Mouse (Mus musculus) forebrain, embryonic 10.5 days (tissue): ENCODE data around the gene Pou2f1. TPM values are rescaled to one million over a fixed set of nuclear protein-coding genes. Genes with fewer than 3 reads are reported as not detected.

Source experiments
- DNase-seq: peaks from one replicate; pipeline ENCODE4 v3.0.0-alpha.2; 2017; ENCODE audit warnings: low spot score; ENCODE audit errors: extremely low spot score
- H3K27ac ChIP-seq: fragments of 300-500 bp; sonication (generic); 2 replicates; pipeline ENCODE4 v1.5.1; 2016; ENCODE audit warnings: mild to moderate bottlenecking
- H3K27me3 ChIP-seq: fragments of 300-500 bp; sonication (generic); 2 replicates; pipeline ENCODE4 v1.6.1; 2016; ENCODE audit warnings: mild to moderate bottlenecking; ENCODE audit not compliant: poor library complexity, severe bottlenecking
- H3K36me3 ChIP-seq: fragments of 300-500 bp; sonication (generic); replicated peaks from 2 replicates; pipeline ENCODE4 v1.6.1; 2016; ENCODE audit warnings: mild to moderate bottlenecking, moderate library complexity
- H3K4me1 ChIP-seq: fragments of 300-500 bp; sonication (generic); 2 replicates; pipeline ENCODE4 v1.6.1; 2016
- H3K4me3 ChIP-seq: fragments of 300-500 bp; sonication (generic); 2 replicates; pipeline ENCODE4 v1.5.1; 2016; ENCODE audit warnings: mild to moderate bottlenecking, moderate library complexity
- H3K9me3 ChIP-seq: fragments of 300-500 bp; sonication (generic); 2 replicates; pipeline ENCODE4 v1.6.1; 2016; ENCODE audit warnings: mild to moderate bottlenecking, moderate library complexity
- WGBS: fragments of 180-500 bp; shearing (Covaris S2); methylation state at CpG from one replicate; pipeline ENCODE4 v1.1.7; 2016; 5-methylcytosine and 5-hydroxymethylcytosine counted together
- polyA plus RNA-seq: library from polyadenylated mRNA; unstranded; fragments of >200 nt; fragmentation: Nextera tagmentation; extraction: Ambion mirVana; gene quantifications from 2 replicates; pipeline ENCODE4 v1.2.1, GENCODE M21; 2016

The Pou2f1 gene
- polyA plus RNA-seq, 1 experiment from 2014 or later: 23.6 TPM

GRCm38 (mm10) chr1:165855759-165856545 lies 146.5 kb downstream of the Pou2f1 start:
- Histone ChIP-seq H3K4me3 (no peak overlapping the region), H3K4me1 (peaks cover 31% of the 10 kb centered on the region), H3K27ac (no peak overlapping the region; the same call in 1 of the 2 replicates), H3K9me3 (no peaks in the 10 kb centered on the region), H3K36me3 (no peaks in the 10 kb centered on the region), H3K27me3 (peaks cover 70% of the 10 kb centered on the region)
- peak; percentile 12 for DNase-seq
- 56% methylated on average over 9 of the region's 9 CpGs for WGBS

DNA sequence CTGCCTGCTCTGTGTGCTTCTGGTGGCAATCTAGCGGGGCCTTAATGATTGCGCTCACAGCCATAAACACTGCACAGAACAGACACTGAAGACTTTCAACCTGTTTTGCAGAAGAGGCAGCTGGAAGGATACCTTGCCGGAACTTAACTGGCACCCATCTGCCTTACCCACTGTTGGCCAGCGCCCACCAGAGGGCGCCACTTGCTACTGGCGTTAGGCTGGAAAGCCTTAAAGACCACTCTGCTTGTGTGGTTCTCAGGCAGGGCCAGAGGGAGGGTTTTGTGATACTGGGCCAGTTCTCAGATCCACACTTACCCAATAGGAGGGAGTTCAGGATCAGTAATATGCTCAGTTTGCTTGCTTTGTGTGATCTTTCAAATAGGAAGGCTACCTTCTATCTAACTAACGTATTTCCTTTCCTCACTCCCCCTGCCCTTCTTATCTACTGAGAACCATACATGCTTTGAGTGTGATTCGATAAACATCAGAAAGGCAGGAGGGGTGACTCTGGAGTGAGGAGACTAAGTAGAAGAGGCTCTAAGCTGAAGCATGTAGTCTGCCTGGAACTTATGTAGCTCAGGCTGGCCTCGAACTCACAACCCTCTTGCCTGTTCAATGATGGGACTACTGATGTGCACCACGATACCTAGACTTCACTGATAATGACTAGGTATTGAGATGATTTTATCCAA lies 148.6 kb downstream of the Pou2f1 start:
- WGBS: 58% methylated on average over 10 of the region's 10 CpGs
- H3K27me3 ChIP-seq: peaks cover 90% of the 10 kb centered on the region
- no peak overlapping the region for H3K27ac ChIP-seq
- H3K4me3 ChIP-seq: no peak overlapping the region
- H3K9me3 ChIP-seq: no peaks in the 10 kb centered on the region
- H3K36me3 ChIP-seq: no peaks in the 10 kb centered on the region
- H3K4me1 ChIP-seq: peaks cover 38% of the 10 kb centered on the region
- peak; percentile 66 for DNase-seq

- no peaks in the 10 kb centered on the region for H3K36me3 ChIP-seq
- DNase-seq: no peak
- H3K27me3 ChIP-seq: peaks cover 95% of the 10 kb centered on the region
- H3K4me1 ChIP-seq: peaks cover 41% of the 10 kb centered on the region
- no peaks in the 10 kb centered on the region for H3K9me3 ChIP-seq
- H3K27ac ChIP-seq: 0 out of 2 replicates have a peak overlapping the region, but pooled peaks have one; percentile 15
- WGBS: 44% methylated on average over 4 of the region's 4 CpGs
- no peak overlapping the region for H3K4me3 ChIP-seq
Measured at GRCm38 (mm10) chr1:165853131-165853721, 149.3 kb downstream of the Pou2f1 start.

DNA sequence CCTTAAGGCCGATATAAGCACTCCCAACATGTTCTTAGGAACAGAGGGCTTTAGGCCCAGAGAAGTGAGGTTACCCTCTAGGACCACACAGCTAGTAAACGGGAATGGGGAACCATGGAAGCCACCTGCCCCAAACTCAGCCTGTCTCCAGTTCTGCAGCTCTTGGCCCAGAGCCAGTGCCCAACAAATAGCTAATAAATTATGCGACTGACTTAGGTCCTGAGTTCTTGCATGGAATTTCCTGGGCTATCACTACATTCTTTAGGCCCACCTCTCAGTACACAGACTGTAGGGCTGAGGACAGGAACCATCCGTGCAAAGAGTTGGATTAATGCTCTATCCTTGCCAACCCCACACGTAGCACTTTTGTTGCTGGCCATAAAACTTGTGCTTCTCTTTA lies 150.3 kb downstream of the Pou2f1 start:
- Histone ChIP-seq H3K27me3 (peaks cover 96% of the 10 kb centered on the region), H3K27ac (no peak overlapping the region), H3K4me1 (peaks cover 41% of the 10 kb centered on the region), H3K9me3 (no peaks in the 10 kb centered on the region), H3K4me3 (no peak overlapping the region), H3K36me3 (no peaks in the 10 kb centered on the region)
- WGBS: 83% methylated on average over 5 of the region's 5 CpGs
- no peak for DNase-seq

- no peak for DNase-seq
- Histone ChIP-seq H3K4me3 (no peak overlapping the region), H3K27me3 (peaks cover 98% of the 10 kb centered on the region), H3K36me3 (no peaks in the 10 kb centered on the region), H3K27ac (no peak overlapping the region), H3K9me3 (no peaks in the 10 kb centered on the region), H3K4me1 (peaks cover 46% of the 10 kb centered on the region)
- 90% methylated on average over 17 of the region's 17 CpGs for WGBS
Measured at GRCm38 (mm10) chr1:165849458-165850445, 152.7 kb downstream of the Pou2f1 start.

DNA sequence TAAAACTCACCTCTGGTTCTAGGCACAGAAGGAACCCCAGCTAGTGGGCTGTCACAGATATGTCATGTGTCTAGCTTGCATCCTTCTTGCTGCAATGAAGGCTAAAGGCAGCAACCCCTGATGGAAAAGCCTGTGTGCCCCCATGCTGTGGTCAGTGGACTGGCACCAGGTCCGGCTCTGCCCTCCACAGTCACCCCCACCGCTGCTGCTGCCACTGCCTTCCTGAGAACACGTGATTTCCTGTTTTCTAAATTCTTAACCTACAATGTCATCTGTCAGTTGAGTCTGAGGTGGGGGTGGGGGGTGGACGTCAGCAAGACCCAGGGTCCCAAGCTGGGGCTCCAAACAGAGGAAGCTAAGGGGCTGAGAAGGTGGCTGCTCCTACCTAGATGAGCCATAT lies 153.6 kb downstream of the Pou2f1 start:
- Histone ChIP-seq H3K27ac (no peak overlapping the region), H3K4me1 (peaks cover 55% of the 10 kb centered on the region), H3K9me3 (no peaks in the 10 kb centered on the region), H3K36me3 (no peaks in the 10 kb centered on the region), H3K27me3 (peaks cover 98% of the 10 kb centered on the region), H3K4me3 (no peak overlapping the region)
- WGBS: 72% methylated on average over 4 of the region's 4 CpGs
- no peak for DNase-seq

DNA sequence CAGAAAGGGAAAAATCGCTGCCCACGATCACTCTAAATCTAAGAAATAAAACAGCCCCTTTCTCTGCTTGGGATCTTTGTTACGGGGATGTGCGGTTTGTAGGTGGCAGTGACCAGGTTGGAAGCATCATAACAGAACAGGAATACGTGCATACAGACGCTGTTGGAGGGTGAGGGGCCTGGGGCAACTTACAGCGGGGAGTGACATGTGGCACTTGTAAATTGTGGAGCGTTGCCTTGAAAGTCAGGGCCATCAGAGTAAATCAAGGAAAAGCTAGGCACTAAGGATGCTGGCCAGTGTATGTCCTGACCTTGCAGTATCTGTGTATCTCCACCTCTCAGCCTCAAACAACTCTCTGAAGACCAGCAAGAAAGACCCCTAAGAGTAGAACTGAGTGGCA lies 154.1 kb downstream of the Pou2f1 start:
- Histone ChIP-seq H3K27ac (no peak overlapping the region), H3K4me1 (peaks cover 59% of the 10 kb centered on the region), H3K4me3 (no peak overlapping the region), H3K9me3 (no peaks in the 10 kb centered on the region), H3K27me3 (peaks cover 98% of the 10 kb centered on the region), H3K36me3 (no peaks in the 10 kb centered on the region)
- 87% methylated on average over 8 of the region's 8 CpGs for WGBS
- DNase-seq: no peak

- Histone ChIP-seq H3K4me1 (peaks cover 69% of the 10 kb centered on the region), H3K36me3 (no peaks in the 10 kb centered on the region), H3K4me3 (peak overlapping the region; percentile 63), H3K27ac (peak overlapping the region; percentile 76; the same call in 1 of the 2 replicates), H3K27me3 (peaks cover 98% of the 10 kb centered on the region), H3K9me3 (no peaks in the 10 kb centered on the region)
- DNase-seq: no peak
- WGBS: 12% methylated on average over 14 of the region's 14 CpGs
Measured at GRCm38 (mm10) chr1:165845366-165845765, 157.1 kb downstream of the Pou2f1 start.

DNA sequence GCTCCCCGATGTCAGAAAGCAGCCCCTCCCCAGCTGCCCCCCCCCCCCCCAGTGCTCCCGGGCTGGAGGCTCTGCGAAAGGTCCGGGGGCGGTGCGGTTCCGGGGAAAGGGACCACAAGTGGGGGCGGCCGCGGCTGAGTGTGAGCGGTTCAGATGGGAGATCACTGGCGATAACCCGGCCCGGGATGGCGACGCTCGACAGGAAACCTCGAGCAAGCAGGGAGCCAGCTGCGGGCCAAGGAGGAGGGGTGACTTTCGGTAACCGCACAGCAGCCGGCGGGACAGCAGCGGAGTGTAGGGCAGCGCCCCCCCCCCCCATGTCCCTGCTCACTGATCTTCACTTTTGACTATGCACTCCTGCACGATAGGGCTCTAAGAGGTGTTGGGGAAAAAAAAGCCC lies 157.5 kb downstream of the Pou2f1 start:
- no peaks in the 10 kb centered on the region for H3K36me3 ChIP-seq
- H3K9me3 ChIP-seq: no peaks in the 10 kb centered on the region
- no peak for DNase-seq
- H3K4me1 ChIP-seq: peaks cover 71% of the 10 kb centered on the region
- H3K27ac ChIP-seq: peak overlapping the region; percentile 76
- peak overlapping the region; percentile 63 for H3K4me3 ChIP-seq
- under 1% methylated on average over 26 of the region's 26 CpGs for WGBS
- peaks cover 98% of the 10 kb centered on the region for H3K27me3 ChIP-seq

DNA sequence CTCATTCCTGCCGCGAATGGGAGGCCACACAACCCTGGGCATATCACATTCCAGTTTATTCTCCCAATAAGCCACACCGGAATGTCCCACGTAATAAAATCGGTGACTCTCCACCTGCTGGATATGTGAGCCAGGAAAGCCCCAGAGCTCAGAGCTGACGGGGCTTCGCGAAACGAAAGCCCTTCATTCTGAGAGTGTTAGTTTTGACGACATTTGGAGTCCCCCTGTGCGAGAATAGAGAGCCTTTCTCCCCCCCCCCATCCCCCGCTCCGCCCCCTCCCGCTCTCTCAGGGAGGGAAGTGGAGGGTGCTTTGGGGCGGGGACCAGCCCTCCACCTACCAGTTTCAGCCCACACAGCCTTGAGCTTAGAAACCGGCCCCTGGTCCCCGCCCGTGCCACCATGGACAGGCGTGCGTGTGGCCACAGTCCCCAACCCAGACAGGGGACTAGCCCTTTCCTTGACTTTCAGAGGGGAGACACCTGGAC lies 158.0 kb downstream of the Pou2f1 start:
- no peaks in the 10 kb centered on the region for H3K36me3 ChIP-seq
- H3K27me3 ChIP-seq: peaks cover 98% of the 10 kb centered on the region
- no peak for DNase-seq
- H3K9me3 ChIP-seq: no peaks in the 10 kb centered on the region
- peaks cover 67% of the 10 kb centered on the region for H3K4me1 ChIP-seq
- peak overlapping the region; percentile 63 for H3K4me3 ChIP-seq
- 4% methylated on average over 20 of the region's 20 CpGs for WGBS
- H3K27ac ChIP-seq: peak overlapping the region; percentile 76

DNA sequence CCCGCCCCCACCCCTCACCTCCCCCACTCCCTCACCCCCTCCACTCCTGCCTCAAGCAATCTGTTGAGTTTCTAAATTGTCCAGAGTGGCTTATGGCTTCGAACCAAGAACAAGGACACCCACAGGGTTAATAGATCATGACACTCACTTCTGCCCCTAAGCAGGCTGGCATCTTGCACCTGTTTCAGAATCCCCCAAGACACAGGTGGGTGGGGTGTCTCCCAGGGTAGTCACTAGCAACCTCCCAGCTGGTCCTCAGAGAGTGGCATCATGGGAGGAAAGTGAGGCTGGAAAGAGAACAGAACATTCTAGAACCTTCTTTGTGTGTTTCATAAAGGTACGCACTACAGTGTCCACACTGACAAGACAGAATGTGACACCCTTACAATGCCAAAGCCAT lies 158.9 kb downstream of the Pou2f1 start:
- Histone ChIP-seq H3K27me3 (peaks cover 98% of the 10 kb centered on the region), H3K4me1 (peaks cover 58% of the 10 kb centered on the region), H3K9me3 (no peaks in the 10 kb centered on the region), H3K27ac (no peak overlapping the region), H3K36me3 (no peaks in the 10 kb centered on the region), H3K4me3 (no peak overlapping the region)
- DNase-seq: no peak
- 79% methylated on average over 3 of the region's 3 CpGs for WGBS

GRCm38 (mm10) chr1:165842170-165842569 lies 160.3 kb downstream of the Pou2f1 start:
- Histone ChIP-seq H3K4me3 (no peak overlapping the region), H3K9me3 (no peaks in the 10 kb centered on the region), H3K4me1 (peaks cover 66% of the 10 kb centered on the region), H3K36me3 (no peaks in the 10 kb centered on the region), H3K27ac (no peak overlapping the region), H3K27me3 (peaks cover 100% of the 10 kb centered on the region)
- DNase-seq: no peak
- 52% methylated on average over 7 of the region's 7 CpGs for WGBS
